In genomic region chr3:107714276-107714933, GRCm38 (mm10) we compare ENCODE assay signal across 21 mouse cellular contexts. TPM values are rescaled to one million over a fixed set of nuclear protein-coding genes. Genes with fewer than 3 reads are reported as not detected.
DNase-seq lines count a peak whose midpoint lies in the region; ATAC-seq and TF ChIP-seq lines count a peak whose summit lies in the region.
"Had no signal": no experiment of that assay in that cellular context is flagged by ENCODE, and none has a peak within 500 bp of the region (broad histone marks: within the 10 kb centered on the region; RNA-seq: fewer than 3 reads in every experiment).

No protein-coding gene starts in this region.

- no peaks in the 10 kb centered on the region for H3K9me3 ChIP-seq in embryonic facial prominence, embryonic 13.5 days
- no peaks in the 10 kb centered on the region for H3K9me3 ChIP-seq in embryonic facial prominence, embryonic 10.5 days
- no peaks in the 10 kb centered on the region for H3K9me3 ChIP-seq in kidney, postnatal 0 days (replicated peaks; ENCODE audit: low read length)
- H3K9me3 ChIP-seq in stomach, embryonic 14.5 days (ENCODE audit: control insufficient read depth, low read depth, low read length) = no peaks in the 10 kb centered on the region
- H3K9me3 ChIP-seq in stomach, postnatal 0 days (ENCODE audit: control insufficient read depth, low read length) = no peaks in the 10 kb centered on the region
- H3K9me3 ChIP-seq in hindbrain, embryonic 16.5 days (ENCODE audit: control insufficient read depth, low read length) = no peaks in the 10 kb centered on the region
- H3K9me3 ChIP-seq: forebrain, embryonic 12.5 days; hindbrain, embryonic 15.5 days; midbrain, embryonic 10.5 days had no signal

- TF ChIP-seq CTCF in kidney, postnatal 0 days (IDR thresholded peaks at IDR 0.05; ENCODE audit: low read depth) = no peak
- no peak for TF ChIP-seq CTCF in stomach, postnatal 0 days (IDR thresholded peaks at IDR 0.05; ENCODE audit: low read depth)

- no peak overlapping the region for H3K9ac ChIP-seq in embryonic facial prominence, embryonic 13.5 days
- H3K9ac ChIP-seq in kidney, postnatal 0 days (ENCODE audit: low read depth, low read length) = no peak overlapping the region
- no peak overlapping the region for H3K9ac ChIP-seq in stomach, embryonic 14.5 days (replicated peaks; ENCODE audit: low read depth, low read length)
- H3K9ac ChIP-seq in stomach, postnatal 0 days (ENCODE audit: low read length) = no peak overlapping the region
- no peak overlapping the region for H3K9ac ChIP-seq in hindbrain, embryonic 16.5 days (ENCODE audit: low read depth, low read length)
- H3K9ac ChIP-seq: forebrain, embryonic 12.5 days; hindbrain, embryonic 15.5 days had no signal

- H3K4me3 ChIP-seq in embryonic facial prominence, embryonic 13.5 days = no peak overlapping the region
- no peak overlapping the region for H3K4me3 ChIP-seq in embryonic facial prominence, embryonic 10.5 days
- no peak overlapping the region for H3K4me3 ChIP-seq in kidney, postnatal 0 days (replicated peaks; ENCODE audit: low read depth, low read length)
- no peak overlapping the region for H3K4me3 ChIP-seq in stomach, embryonic 14.5 days (ENCODE audit: low read depth, low read length)
- H3K4me3 ChIP-seq in stomach, postnatal 0 days (ENCODE audit: low read depth, low read length) = no peak overlapping the region
- H3K4me3 ChIP-seq in hindbrain, embryonic 16.5 days (ENCODE audit: low read length) = no peak overlapping the region
- H3K4me3 ChIP-seq: erythroblast, embryonic 14.5 days; forebrain, embryonic 12.5 days; gastrocnemius, adult 2 months; hindbrain, embryonic 15.5 days; midbrain, embryonic 10.5 days had no signal

- no peak for DNase-seq in embryonic facial prominence, embryonic 10.5 days (ENCODE audit: low spot score)
- DNase-seq in kidney, postnatal 0 days (ENCODE audit: low spot score) = peak; percentile 70
- DNase-seq in kidney, postnatal 10 days = no peak
- no peak for DNase-seq in stomach, postnatal 0 days (ENCODE audit: low spot score)
- peak; percentile 58 for DNase-seq in yolk sac, embryonic 10.5 days (ENCODE audit: low spot score)
- DNase-seq: adrenal gland, postnatal 10 days; cerebellum, adult 2 months; cerebellum, postnatal 36 days; gastrocnemius, adult 2 months; heart, postnatal 36 days; kidney, adult 18-20 months; kidney, postnatal 4 days; thymus, postnatal 36 days had no signal

- 52% methylated on average over 5 of the region's 5 CpGs for WGBS in embryonic facial prominence, embryonic 13.5 days
- WGBS in embryonic facial prominence, embryonic 10.5 days = 70% methylated on average over 5 of the region's 5 CpGs
- 42% methylated on average over 5 of the region's 5 CpGs for WGBS in kidney, postnatal 0 days
- WGBS in stomach, embryonic 14.5 days = 26% methylated on average over 5 of the region's 5 CpGs
- 23% methylated on average over 5 of the region's 5 CpGs for WGBS in stomach, postnatal 0 days
- WGBS in hindbrain, embryonic 16.5 days = 69% methylated on average over 5 of the region's 5 CpGs

- H3K4me2 ChIP-seq in embryonic facial prominence, embryonic 13.5 days = no peak overlapping the region
- H3K4me2 ChIP-seq in kidney, postnatal 0 days (ENCODE audit: low read length) = no peak overlapping the region
- no peak overlapping the region for H3K4me2 ChIP-seq in stomach, embryonic 14.5 days (replicated peaks; ENCODE audit: low read depth, low read length)
- H3K4me2 ChIP-seq in stomach, postnatal 0 days (replicated peaks; ENCODE audit: low read depth) = no peak overlapping the region
- no peak overlapping the region for H3K4me2 ChIP-seq in hindbrain, embryonic 16.5 days (ENCODE audit: low read length)
- H3K4me2 ChIP-seq: forebrain, embryonic 12.5 days; hindbrain, embryonic 15.5 days had no signal

- no peak for ATAC-seq in embryonic facial prominence, embryonic 13.5 days (ENCODE audit: insufficient number of reproducible peaks, insufficient read depth, low FRiP score, low TSS enrichment, low read depth)
- no peak for ATAC-seq in kidney, postnatal 0 days (replicated peaks; ENCODE audit: low FRiP score, low read depth)
- no peak for ATAC-seq in stomach, embryonic 14.5 days (ENCODE audit: insufficient number of reproducible peaks, insufficient read depth, low FRiP score, low read depth)
- no peak for ATAC-seq in stomach, postnatal 0 days (ENCODE audit: low FRiP score, low TSS enrichment)
- ATAC-seq in hindbrain, embryonic 16.5 days = no peak

- H3K27me3 ChIP-seq in embryonic facial prominence, embryonic 13.5 days = no peaks in the 10 kb centered on the region
- no peaks in the 10 kb centered on the region for H3K27me3 ChIP-seq in embryonic facial prominence, embryonic 10.5 days (replicated peaks; ENCODE audit: low read depth, poor library complexity, severe bottlenecking)
- H3K27me3 ChIP-seq in kidney, postnatal 0 days (ENCODE audit: insufficient read depth, low read length) = no peaks in the 10 kb centered on the region
- H3K27me3 ChIP-seq in stomach, embryonic 14.5 days (ENCODE audit: control insufficient read depth, insufficient read depth, low read length) = no peaks in the 10 kb centered on the region
- H3K27me3 ChIP-seq in stomach, postnatal 0 days (ENCODE audit: control insufficient read depth, insufficient read depth, low read length) = no peaks in the 10 kb centered on the region
- no peaks in the 10 kb centered on the region for H3K27me3 ChIP-seq in hindbrain, embryonic 16.5 days (replicated peaks; ENCODE audit: control insufficient read depth, insufficient read depth, low read length)
- H3K27me3 ChIP-seq: forebrain, embryonic 12.5 days; hindbrain, embryonic 15.5 days had no signal

- H3K36me3 ChIP-seq in embryonic facial prominence, embryonic 13.5 days = no peaks in the 10 kb centered on the region
- no peaks in the 10 kb centered on the region for H3K36me3 ChIP-seq in embryonic facial prominence, embryonic 10.5 days (replicated peaks)
- no peaks in the 10 kb centered on the region for H3K36me3 ChIP-seq in kidney, postnatal 0 days (ENCODE audit: insufficient read depth, low read length)
- H3K36me3 ChIP-seq in stomach, embryonic 14.5 days (ENCODE audit: control insufficient read depth, insufficient read depth, low read length) = no peaks in the 10 kb centered on the region
- H3K36me3 ChIP-seq in stomach, postnatal 0 days (ENCODE audit: control insufficient read depth, insufficient read depth, low read length) = no peaks in the 10 kb centered on the region
- no peaks in the 10 kb centered on the region for H3K36me3 ChIP-seq in hindbrain, embryonic 16.5 days (ENCODE audit: control insufficient read depth, insufficient read depth, low read length)
- H3K36me3 ChIP-seq: forebrain, embryonic 12.5 days; hindbrain, embryonic 15.5 days; midbrain, embryonic 10.5 days had no signal

- peak overlapping the region; percentile 18 for H3K27ac ChIP-seq in embryonic facial prominence, embryonic 13.5 days
- H3K27ac ChIP-seq in embryonic facial prominence, embryonic 10.5 days (replicated peaks) = no peak overlapping the region
- H3K27ac ChIP-seq in kidney, postnatal 0 days = no peak overlapping the region
- H3K27ac ChIP-seq in stomach, embryonic 14.5 days (ENCODE audit: low read length) = peak overlapping the region; percentile 46; the same call in 1 of the 2 replicates
- no peak overlapping the region for H3K27ac ChIP-seq in stomach, postnatal 0 days (replicated peaks)
- H3K27ac ChIP-seq in hindbrain, embryonic 16.5 days (ENCODE audit: low read depth, low read length) = no peak overlapping the region
- H3K27ac ChIP-seq: forebrain, embryonic 12.5 days; gastrocnemius, adult 2 months; hindbrain, embryonic 15.5 days; macrophage had no signal

- H3K4me1 ChIP-seq in embryonic facial prominence, embryonic 13.5 days = peaks cover 12% of the 10 kb centered on the region
- peaks cover 6% of the 10 kb centered on the region; the same call in 1 of the 2 replicates for H3K4me1 ChIP-seq in embryonic facial prominence, embryonic 10.5 days
- H3K4me1 ChIP-seq in kidney, postnatal 0 days (replicated peaks; ENCODE audit: insufficient read depth, low read length) = no peaks in the 10 kb centered on the region
- H3K4me1 ChIP-seq in stomach, embryonic 14.5 days (ENCODE audit: control insufficient read depth, insufficient read depth, low read length) = peaks cover 7% of the 10 kb centered on the region
- no peaks in the 10 kb centered on the region for H3K4me1 ChIP-seq in stomach, postnatal 0 days (replicated peaks; ENCODE audit: control insufficient read depth, insufficient read depth)
- H3K4me1 ChIP-seq in hindbrain, embryonic 16.5 days (ENCODE audit: control insufficient read depth, insufficient read depth, low read depth, low read length) = no peaks in the 10 kb centered on the region
- H3K4me1 ChIP-seq: forebrain, embryonic 12.5 days; hindbrain, embryonic 15.5 days had no signal

- TF ChIP-seq EP300 in stomach, postnatal 0 days (optimal IDR thresholded peaks at IDR 0.05) = no peak

RNA-seq across cellular contexts. Expression of gene Ahcyl1, which starts 18.0 kb away (rescaled TPM):
- 91.9 and 93.2 TPM in 2 replicates for polyA plus RNA-seq in embryonic facial prominence, embryonic 13.5 days (2015; fragmentation: Nextera tagmentation; extraction: Ambion mirVana)
- 88.7 and 88.8 TPM in 2 replicates for polyA plus RNA-seq in embryonic facial prominence, embryonic 10.5 days (2016; fragmentation: Nextera tagmentation; extraction: Ambion mirVana)
- polyA plus RNA-seq in kidney, postnatal 0 days (2015; fragmentation: Nextera tagmentation; extraction: Ambion mirVana) = 79.2 and 81.5 TPM in 2 replicates
- 99.5 and 103 TPM in 2 replicates for polyA plus RNA-seq in stomach, embryonic 14.5 days (2014; fragmentation: Nextera tagmentation; extraction: Ambion mirVana)
- 39.8 and 41.4 TPM in 2 replicates for polyA plus RNA-seq in stomach, postnatal 0 days (2015; fragmentation: Nextera tagmentation; extraction: Ambion mirVana)
- 116 and 117 TPM in 2 replicates for polyA plus RNA-seq in hindbrain, embryonic 16.5 days (2015; fragmentation: Nextera tagmentation; extraction: Ambion mirVana)

RNA-seq across cellular contexts. Expression of gene Csf1, which starts 45.9 kb away (rescaled TPM):
- 9.7 and 9.8 TPM in 2 replicates for polyA plus RNA-seq in embryonic facial prominence, embryonic 13.5 days (2015; fragmentation: Nextera tagmentation; extraction: Ambion mirVana)
- 3.8 and 4.4 TPM in 2 replicates for polyA plus RNA-seq in embryonic facial prominence, embryonic 10.5 days (2016; fragmentation: Nextera tagmentation; extraction: Ambion mirVana)
- polyA plus RNA-seq in kidney, postnatal 0 days (2015; fragmentation: Nextera tagmentation; extraction: Ambion mirVana) = 7.8 and 8.7 TPM in 2 replicates
- polyA plus RNA-seq in stomach, embryonic 14.5 days (2014; fragmentation: Nextera tagmentation; extraction: Ambion mirVana) = 11.0 and 14.0 TPM in 2 replicates
- 13.1 and 14.7 TPM in 2 replicates for polyA plus RNA-seq in stomach, postnatal 0 days (2015; fragmentation: Nextera tagmentation; extraction: Ambion mirVana)
- polyA plus RNA-seq in hindbrain, embryonic 16.5 days (2015; fragmentation: Nextera tagmentation; extraction: Ambion mirVana) = 8.0 and 9.8 TPM in 2 replicates

Comparison
In these comparisons a context has a peak if more than half of its experiments do, and no peak if none do; other contexts are left out.
1. H3K27ac ChIP-seq: peak in embryonic facial prominence, embryonic 13.5 days (single experiment) and stomach, embryonic 14.5 days (single experiment); none in embryonic facial prominence, embryonic 10.5 days (single experiment), kidney, postnatal 0 days (single experiment), stomach, postnatal 0 days (single experiment) and hindbrain, embryonic 16.5 days (single experiment).
2. DNase-seq: peak in kidney, postnatal 0 days (single experiment) and yolk sac, embryonic 10.5 days (single experiment); none in embryonic facial prominence, embryonic 10.5 days (single experiment), kidney, postnatal 10 days (single experiment) and stomach, postnatal 0 days (single experiment).